Mouse (Mus musculus): ENCODE results near the gene Kcne3. TPM values are rescaled to one million over a fixed set of nuclear protein-coding genes. Genes with fewer than 3 reads are reported as not detected.

Gene Kcne3
- polyA plus RNA-seq, 1 experiment from 2014 or later, result 28.9 TPM

DNA sequence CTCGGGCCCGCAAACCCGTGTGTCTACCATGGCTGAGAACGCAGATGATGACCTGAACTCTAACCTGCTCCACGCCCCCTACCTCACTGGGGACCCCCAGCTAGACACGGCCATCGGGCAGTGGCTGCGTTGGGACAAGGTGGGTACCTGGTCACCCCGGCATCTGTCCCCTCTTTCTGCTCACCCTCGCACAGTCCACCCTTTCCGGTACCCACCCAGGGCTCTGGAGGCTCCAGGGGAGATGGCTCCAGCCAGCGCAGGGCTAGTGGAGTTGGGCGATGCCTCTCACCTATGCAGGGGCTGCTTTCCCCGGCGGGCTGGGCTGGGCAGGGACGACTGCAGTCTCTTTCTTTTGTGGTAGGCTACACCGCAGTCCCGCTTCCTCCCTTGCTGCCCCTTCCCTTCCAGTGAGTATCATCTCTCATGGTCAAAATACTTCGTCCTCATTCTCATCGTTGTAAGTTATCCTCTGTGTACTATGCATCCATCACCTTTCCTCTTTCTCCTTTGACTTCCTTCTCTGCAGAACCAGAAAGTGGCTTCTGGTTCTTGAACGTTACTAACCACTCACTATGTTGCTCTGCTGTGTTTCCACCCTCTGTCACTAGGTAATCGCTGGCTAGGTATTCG lies 51.7 kb downstream of the Kcne3 start:
- WGBS, result 2% methylated on average over 23 of the region's 23 CpGs
- Histone ChIP-seq H3K4me1 (replicated peaks; ENCODE audit: control insufficient read depth, insufficient read depth, low read length) (0 out of 2 replicates have a peak, but pooled peaks cover 5% of the 10 kb centered on the region), H3K27ac (ENCODE audit: low read depth, low read length) (peak overlapping the region; percentile 74; the same call in 1 of the 2 replicates), H3K9ac (ENCODE audit: low read depth, low read length) (peak overlapping the region; percentile 52), H3K4me3 (ENCODE audit: low read depth, low read length) (peak overlapping the region; percentile 74), H3K36me3 (ENCODE audit: control insufficient read depth, insufficient read depth) (no peaks in the 10 kb centered on the region), H3K4me2 (replicated peaks; ENCODE audit: low read depth) (peak overlapping the region; percentile 97), H3K27me3 (replicated peaks; ENCODE audit: control insufficient read depth, insufficient read depth, low read length) (no peaks in the 10 kb centered on the region), H3K9me3 (ENCODE audit: control insufficient read depth) (no peaks in the 10 kb centered on the region)
- no peak for TF ChIP-seq CTCF (IDR thresholded peaks at IDR 0.05; ENCODE audit: low read depth)
- peak; percentile 17; the same call in 1 of the 2 replicates for ATAC-seq

DNA sequence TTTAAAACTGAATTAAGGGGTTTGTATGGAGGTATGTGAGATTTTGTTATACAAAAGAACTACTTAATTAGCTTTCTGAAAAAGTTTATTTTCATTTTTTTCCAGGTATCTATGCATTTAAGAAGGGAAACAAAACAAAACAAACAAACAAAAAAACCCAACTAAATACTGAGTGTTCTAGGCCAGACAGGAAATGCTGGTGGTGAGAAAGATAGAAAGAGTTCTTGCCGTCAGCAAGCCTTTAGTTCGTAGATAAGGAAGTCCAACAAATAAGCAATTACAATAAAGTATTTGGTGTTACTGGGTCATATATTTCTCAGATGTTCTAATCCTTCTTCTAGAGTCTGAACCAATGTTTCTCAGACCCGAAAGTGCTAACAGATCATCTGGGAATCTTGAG lies 52.7 kb downstream of the Kcne3 start:
- no peak for TF ChIP-seq CTCF (IDR thresholded peaks at IDR 0.05; ENCODE audit: low read depth)
- no peaks in the 10 kb centered on the region for H3K27me3 ChIP-seq (replicated peaks; ENCODE audit: control insufficient read depth, insufficient read depth, low read length)
- WGBS, result 45% methylated on average over 3 of the region's 3 CpGs
- H3K4me1 ChIP-seq (replicated peaks; ENCODE audit: control insufficient read depth, insufficient read depth, low read length), result 0 out of 2 replicates have a peak, but pooled peaks cover 5% of the 10 kb centered on the region
- no peaks in the 10 kb centered on the region for H3K36me3 ChIP-seq (ENCODE audit: control insufficient read depth, insufficient read depth)
- no peaks in the 10 kb centered on the region for H3K9me3 ChIP-seq (ENCODE audit: control insufficient read depth)
- ATAC-seq, result no peak
- no peak overlapping the region for H3K4me3 ChIP-seq (ENCODE audit: low read depth, low read length)
- no peak overlapping the region for H3K9ac ChIP-seq (ENCODE audit: low read depth, low read length)
- no peak overlapping the region for H3K4me2 ChIP-seq (replicated peaks; ENCODE audit: low read depth)
- H3K27ac ChIP-seq (ENCODE audit: low read depth, low read length), result no peak overlapping the region

DNA sequence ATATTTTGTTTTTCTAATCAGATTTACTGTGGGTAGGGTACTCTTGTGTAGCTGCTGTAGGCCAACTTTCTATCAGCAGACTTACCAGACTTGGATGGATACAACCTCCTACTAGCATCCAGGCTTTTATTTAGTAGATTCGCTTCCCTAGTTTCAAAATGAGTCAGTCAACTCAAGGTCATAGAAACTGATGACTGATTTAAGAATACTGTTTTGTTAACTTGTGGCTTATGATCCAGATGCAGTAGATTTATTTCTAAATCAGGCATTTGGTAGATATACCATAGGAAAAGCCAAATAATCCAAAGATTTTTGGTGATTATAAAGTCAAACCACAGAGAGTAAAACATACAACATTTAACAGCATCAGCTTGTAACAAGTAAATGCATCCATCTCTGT lies 54.3 kb downstream of the Kcne3 start:
- WGBS, result 98% methylated on average over 1 of the region's 1 CpGs
- H3K9me3 ChIP-seq (ENCODE audit: control insufficient read depth), result no peaks in the 10 kb centered on the region
- no peaks in the 10 kb centered on the region for H3K27me3 ChIP-seq (replicated peaks; ENCODE audit: control insufficient read depth, insufficient read depth, low read length)
- no peak for ATAC-seq
- no peak overlapping the region for H3K4me3 ChIP-seq (ENCODE audit: low read depth, low read length)
- H3K4me2 ChIP-seq (replicated peaks; ENCODE audit: low read depth), result no peak overlapping the region
- H3K36me3 ChIP-seq (ENCODE audit: control insufficient read depth, insufficient read depth), result no peaks in the 10 kb centered on the region
- no peak overlapping the region for H3K9ac ChIP-seq (ENCODE audit: low read depth, low read length)
- H3K4me1 ChIP-seq (replicated peaks; ENCODE audit: control insufficient read depth, insufficient read depth, low read length), result 0 out of 2 replicates have a peak, but pooled peaks cover 5% of the 10 kb centered on the region
- TF ChIP-seq CTCF (IDR thresholded peaks at IDR 0.05; ENCODE audit: low read depth), result no peak
- H3K27ac ChIP-seq (ENCODE audit: low read depth, low read length), result no peak overlapping the region

DNA sequence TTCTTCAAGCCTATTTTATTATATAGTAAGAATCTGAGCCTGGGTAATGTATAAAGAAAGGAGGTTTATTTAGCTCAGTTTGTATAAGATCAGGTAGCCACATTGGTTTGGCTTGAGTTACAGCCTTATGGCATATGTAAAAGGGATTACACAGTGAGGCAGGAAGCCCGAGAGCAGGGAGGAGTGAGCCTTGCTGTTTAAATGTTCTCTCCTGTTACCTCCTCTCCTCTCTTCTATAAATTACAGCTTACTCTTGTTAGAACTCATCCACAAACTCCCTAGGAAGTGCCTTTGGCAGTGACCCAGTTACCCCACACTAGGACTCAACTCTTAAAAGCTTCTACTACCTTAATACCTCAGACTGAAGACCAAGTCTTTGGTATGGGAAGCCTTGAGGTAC lies 55.4 kb downstream of the Kcne3 start:
- 75% methylated on average over 1 of the region's 1 CpGs for WGBS
- H3K4me2 ChIP-seq (replicated peaks; ENCODE audit: low read depth), result no peak overlapping the region

DNA sequence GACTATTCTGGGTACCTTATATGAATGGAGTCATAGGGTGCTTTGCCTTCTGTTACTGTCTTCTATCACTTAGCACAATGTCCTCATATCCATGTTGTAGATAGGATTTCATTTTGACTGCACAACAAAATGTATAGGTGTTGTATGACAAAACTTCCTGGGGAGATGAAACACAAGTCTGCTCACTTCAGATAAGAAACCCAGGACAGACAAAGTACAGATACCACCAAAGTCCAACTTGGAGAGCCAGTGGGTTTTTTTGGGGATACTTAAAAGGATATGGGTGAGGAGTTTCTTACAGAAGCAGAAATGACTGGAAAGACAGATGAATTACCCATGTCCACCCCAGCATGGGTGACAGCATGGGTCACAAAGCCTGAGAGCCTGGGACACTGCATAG lies 57.4 kb downstream of the Kcne3 start:
- no peaks in the 10 kb centered on the region for H3K9me3 ChIP-seq (ENCODE audit: control insufficient read depth)
- ATAC-seq, result no peak
- no peak for TF ChIP-seq CTCF (IDR thresholded peaks at IDR 0.05; ENCODE audit: low read depth)
- no peaks in the 10 kb centered on the region for H3K4me1 ChIP-seq (replicated peaks; ENCODE audit: control insufficient read depth, insufficient read depth, low read length)
- H3K36me3 ChIP-seq (ENCODE audit: control insufficient read depth, insufficient read depth), result no peaks in the 10 kb centered on the region
- H3K27me3 ChIP-seq (replicated peaks; ENCODE audit: control insufficient read depth, insufficient read depth, low read length), result no peaks in the 10 kb centered on the region
- H3K4me2 ChIP-seq (replicated peaks; ENCODE audit: low read depth), result no peak overlapping the region
- no peak overlapping the region for H3K9ac ChIP-seq (ENCODE audit: low read depth, low read length)
- H3K4me3 ChIP-seq (ENCODE audit: low read depth, low read length), result no peak overlapping the region
- H3K27ac ChIP-seq (ENCODE audit: low read depth, low read length), result no peak overlapping the region

More for the DNA sequence above, 55.4 kb downstream of the Kcne3 start:
- no peak for TF ChIP-seq CTCF (IDR thresholded peaks at IDR 0.05; ENCODE audit: low read depth)
- ATAC-seq, result no peak
- Histone ChIP-seq H3K9ac (ENCODE audit: low read depth, low read length) (no peak overlapping the region), H3K4me3 (ENCODE audit: low read depth, low read length) (no peak overlapping the region), H3K9me3 (ENCODE audit: control insufficient read depth) (no peaks in the 10 kb centered on the region), H3K27me3 (replicated peaks; ENCODE audit: control insufficient read depth, insufficient read depth, low read length) (no peaks in the 10 kb centered on the region), H3K4me1 (replicated peaks; ENCODE audit: control insufficient read depth, insufficient read depth, low read length) (0 out of 2 replicates have a peak, but pooled peaks cover 5% of the 10 kb centered on the region), H3K36me3 (ENCODE audit: control insufficient read depth, insufficient read depth) (no peaks in the 10 kb centered on the region), H3K27ac (ENCODE audit: low read depth, low read length) (no peak overlapping the region)

Other genes starting within 250 kb of the Kcne3 start
- gene Rnf169, start 196.1 kb upstream of the Kcne3 start, polyA plus RNA-seq (2015; fragmentation: Nextera tagmentation; extraction: Ambion mirVana), result 1.9 and 2.1 TPM in 2 replicates
- 1.0 and 1.2 TPM in 2 replicates for gene Chrdl2, start 170.3 kb upstream of the Kcne3 start, polyA plus RNA-seq (2015; fragmentation: Nextera tagmentation; extraction: Ambion mirVana)
- gene Pold3, start 54.9 kb upstream of the Kcne3 start, polyA plus RNA-seq (2015; fragmentation: Nextera tagmentation; extraction: Ambion mirVana), result 18.3 and 22.1 TPM in 2 replicates
- 8.8 and 9.1 TPM in 2 replicates for gene Lipt2, start 17.2 kb upstream of the Kcne3 start, polyA plus RNA-seq (2015; fragmentation: Nextera tagmentation; extraction: Ambion mirVana)
- 1.0 and 1.3 TPM in 2 replicates for gene Pgm2l1, start 50.9 kb downstream of the Kcne3 start, polyA plus RNA-seq (2015; fragmentation: Nextera tagmentation; extraction: Ambion mirVana)
- gene P4ha3, start 109.0 kb downstream of the Kcne3 start, polyA plus RNA-seq (2015; fragmentation: Nextera tagmentation; extraction: Ambion mirVana), result 0.67 and 1.6 TPM in 2 replicates
- 4.5 and 5.7 TPM in 2 replicates for gene C2cd3, start 195.7 kb downstream of the Kcne3 start, polyA plus RNA-seq (2015; fragmentation: Nextera tagmentation; extraction: Ambion mirVana)
- 22.7 and 23.5 TPM in 2 replicates for gene Ppme1, start 195.8 kb downstream of the Kcne3 start, polyA plus RNA-seq (2015; fragmentation: Nextera tagmentation; extraction: Ambion mirVana)